Mouse (Mus musculus) limb, embryonic 11.5 days (tissue): ENCODE results near the gene Trappc11. TPM values are rescaled to one million over a fixed set of nuclear protein-coding genes. Genes with fewer than 3 reads are reported as not detected.

Experiments used
- ATAC-seq: fragments of 200-750 bp; cut with Nextera tagmentation; 2 replicates; pipeline ENCODE4 v1.8.0; 2017; ENCODE audit warnings: low read depth; ENCODE audit not compliant: insufficient number of reproducible peaks, low FRiP score, low TSS enrichment
- DNase-seq: peaks from one replicate; pipeline ENCODE4 v3.0.0-alpha.2; 2015; ENCODE audit warnings: low spot score
- H3K27ac ChIP-seq: fragments of 300-500 bp; sonication (generic); replicated peaks from 2 replicates; pipeline ENCODE4 v1.5.1; 2014; ENCODE audit warnings: low read depth, mild to moderate bottlenecking, low read length
- H3K27me3 ChIP-seq: fragments of 300-500 bp; sonication (generic); 2 replicates; pipeline ENCODE4 v1.6.1; 2014; ENCODE audit warnings: mild to moderate bottlenecking, low read length, mixed read lengths; ENCODE audit not compliant: control insufficient read depth, insufficient read depth
- H3K36me3 ChIP-seq: fragments of 300-500 bp; sonication (generic); 2 replicates; pipeline ENCODE4 v1.6.1; 2014; ENCODE audit warnings: mild to moderate bottlenecking, low read length, moderate library complexity, mixed read lengths; ENCODE audit not compliant: control insufficient read depth, insufficient read depth
- H3K4me1 ChIP-seq: fragments of 300-500 bp; sonication (generic); 2 replicates; pipeline ENCODE4 v1.6.1; 2014; ENCODE audit warnings: low read length, mixed read lengths; ENCODE audit not compliant: control insufficient read depth, insufficient read depth
- H3K4me2 ChIP-seq: fragments of 300-500 bp; sonication (generic); 2 replicates; pipeline ENCODE4 v1.6.1; 2014; ENCODE audit warnings: low read depth, mild to moderate bottlenecking, moderate library complexity; ENCODE audit not compliant: severe bottlenecking
- H3K4me3 ChIP-seq: fragments of 300-500 bp; sonication (generic); 2 replicates; pipeline ENCODE4 v1.5.1; 2014; ENCODE audit warnings: low read depth, low read length
- H3K9ac ChIP-seq: fragments of 300-500 bp; sonication (generic); 2 replicates; pipeline ENCODE4 v1.6.1; 2014; ENCODE audit warnings: mild to moderate bottlenecking, low read length
- H3K9me3 ChIP-seq: fragments of 300-500 bp; sonication (generic); 2 replicates; pipeline ENCODE4 v1.6.1; 2016; ENCODE audit warnings: low read length; ENCODE audit not compliant: control insufficient read depth
- WGBS: fragments of 180-500 bp; shearing (Covaris S2); extraction: QIAGEN DNeasy Blood & Tissue Kit; methylation state at CpG from one replicate; pipeline ENCODE4 v1.1.7; 2014; 5-methylcytosine and 5-hydroxymethylcytosine counted together
- polyA plus RNA-seq: library from polyadenylated mRNA; unstranded; fragments of >200 nt; fragmentation: Nextera tagmentation; extraction: Ambion mirVana; gene quantifications from 2 replicates; pipeline ENCODE4 v1.2.1, GENCODE M21; 2014

The Trappc11 gene
- polyA plus RNA-seq, 1 experiment from 2014 or later: 39.3 TPM

DNA sequence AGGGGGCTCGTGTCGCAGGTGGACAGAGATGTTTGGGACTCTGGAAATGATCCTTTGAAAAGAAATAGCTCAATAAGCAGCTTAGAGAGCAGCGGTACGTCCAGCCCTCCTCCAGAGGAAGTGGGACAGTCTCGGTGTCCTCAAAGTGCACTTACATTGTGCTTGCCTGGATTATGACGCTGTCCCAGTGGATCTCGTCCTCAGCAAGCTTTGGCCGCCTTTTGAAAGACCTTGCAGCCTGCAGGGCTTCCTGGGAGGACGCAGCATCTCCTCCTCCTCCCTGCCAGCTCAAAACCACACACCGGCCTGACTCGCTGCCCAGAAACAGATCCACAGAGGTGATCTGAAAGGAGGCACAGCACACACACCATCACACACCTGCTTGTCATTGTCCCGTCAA is 27.8 kb downstream of the Trappc11 start:
- no peaks in the 10 kb centered on the region for H3K27me3 ChIP-seq
- WGBS: 92% methylated on average over 12 of the region's 12 CpGs
- no peak overlapping the region for H3K27ac ChIP-seq
- no peak overlapping the region for H3K4me2 ChIP-seq
- no peak for DNase-seq
- no peak overlapping the region for H3K4me3 ChIP-seq
- no peaks in the 10 kb centered on the region for H3K4me1 ChIP-seq
- no peak for ATAC-seq
- no peaks in the 10 kb centered on the region for H3K9me3 ChIP-seq
- peaks cover 10% of the 10 kb centered on the region; the same call in 1 of the 2 replicates for H3K36me3 ChIP-seq
- no peak overlapping the region for H3K9ac ChIP-seq

DNA sequence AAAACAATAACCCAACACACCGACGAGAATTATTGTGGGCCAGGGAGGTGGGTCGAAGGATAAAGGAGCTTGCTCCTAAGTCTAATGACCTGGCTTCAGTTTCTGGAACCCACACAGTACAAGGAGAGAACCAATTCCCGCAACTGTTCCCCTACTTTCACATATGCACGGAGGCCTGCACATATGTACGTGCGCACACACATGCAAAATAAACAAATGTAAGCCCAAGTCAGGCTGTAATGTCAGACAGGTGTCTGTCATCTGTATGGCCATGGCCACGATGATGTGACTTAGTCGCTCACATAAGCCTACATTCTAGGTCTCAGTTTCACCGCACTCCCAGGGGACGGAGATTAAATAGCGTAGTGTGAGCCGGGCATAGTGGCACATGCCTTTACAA is 30.7 kb downstream of the Trappc11 start:
- H3K9me3 ChIP-seq: no peaks in the 10 kb centered on the region
- H3K9ac ChIP-seq: no peak overlapping the region
- no peaks in the 10 kb centered on the region for H3K4me1 ChIP-seq
- WGBS: 97% methylated on average over 13 of the region's 13 CpGs
- DNase-seq (no peak), ATAC-seq (no peak)
- H3K4me2 ChIP-seq: no peak overlapping the region
- H3K27me3 ChIP-seq: no peaks in the 10 kb centered on the region
- H3K4me3 ChIP-seq: no peak overlapping the region
- no peak overlapping the region for H3K27ac ChIP-seq
- H3K36me3 ChIP-seq: peaks cover 13% of the 10 kb centered on the region

DNA sequence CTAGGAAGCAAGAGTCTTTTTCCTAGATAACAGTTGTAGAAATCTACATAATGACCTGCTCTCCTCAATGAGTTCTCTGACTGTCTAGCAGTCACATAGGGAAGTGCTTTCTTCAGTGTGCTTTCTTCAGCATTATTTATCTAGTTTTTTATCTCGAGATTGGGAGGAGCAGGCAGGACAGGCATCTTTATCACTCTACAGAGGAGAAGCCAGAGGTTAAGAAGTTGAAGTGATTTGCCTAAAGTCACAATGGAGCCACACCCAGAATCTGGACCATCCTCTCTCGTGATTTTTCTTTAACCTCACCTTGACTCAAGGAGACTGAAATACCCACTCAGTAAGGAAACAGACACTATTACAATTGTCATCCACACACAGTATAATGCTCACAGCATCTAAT is 31.3 kb downstream of the Trappc11 start:
- H3K9me3 ChIP-seq: no peaks in the 10 kb centered on the region
- peaks cover 13% of the 10 kb centered on the region for H3K36me3 ChIP-seq
- no peaks in the 10 kb centered on the region for H3K4me1 ChIP-seq
- no peak overlapping the region for H3K4me2 ChIP-seq
- H3K27ac ChIP-seq: no peak overlapping the region
- H3K4me3 ChIP-seq: no peak overlapping the region
- H3K9ac ChIP-seq: no peak overlapping the region
- DNase-seq: no peak
- H3K27me3 ChIP-seq: no peaks in the 10 kb centered on the region
- WGBS: 79% methylated on average over 2 of the region's 2 CpGs
- ATAC-seq: no peak

DNA sequence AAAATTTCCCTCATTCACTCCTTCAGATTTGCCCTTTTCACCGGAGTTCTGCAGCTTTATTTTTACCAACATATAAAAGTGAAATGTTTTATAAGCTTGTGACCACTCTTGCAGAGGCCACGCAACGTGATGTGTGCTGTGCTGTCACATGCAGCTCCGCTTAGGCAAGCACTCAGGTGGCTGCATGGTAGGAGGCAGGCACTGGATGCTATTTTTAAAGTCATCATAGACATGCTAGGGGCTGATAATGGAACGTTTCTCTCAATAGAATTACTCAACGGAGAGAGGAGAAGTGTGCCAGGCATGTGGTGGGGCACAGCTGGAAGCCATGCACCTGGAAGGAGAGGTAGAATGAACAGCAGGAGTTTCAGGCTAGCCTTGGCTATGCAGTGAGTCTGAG is 37.8 kb downstream of the Trappc11 start:
- 92% methylated on average over 6 of the region's 6 CpGs for WGBS
- H3K4me3 ChIP-seq: no peak overlapping the region
- no peak overlapping the region for H3K9ac ChIP-seq
- H3K4me1 ChIP-seq: no peaks in the 10 kb centered on the region
- no peaks in the 10 kb centered on the region for H3K27me3 ChIP-seq
- no peaks in the 10 kb centered on the region for H3K9me3 ChIP-seq
- H3K4me2 ChIP-seq: no peak overlapping the region
- no peak for ATAC-seq
- peaks cover 10% of the 10 kb centered on the region for H3K36me3 ChIP-seq
- H3K27ac ChIP-seq: no peak overlapping the region
- DNase-seq: no peak

DNA sequence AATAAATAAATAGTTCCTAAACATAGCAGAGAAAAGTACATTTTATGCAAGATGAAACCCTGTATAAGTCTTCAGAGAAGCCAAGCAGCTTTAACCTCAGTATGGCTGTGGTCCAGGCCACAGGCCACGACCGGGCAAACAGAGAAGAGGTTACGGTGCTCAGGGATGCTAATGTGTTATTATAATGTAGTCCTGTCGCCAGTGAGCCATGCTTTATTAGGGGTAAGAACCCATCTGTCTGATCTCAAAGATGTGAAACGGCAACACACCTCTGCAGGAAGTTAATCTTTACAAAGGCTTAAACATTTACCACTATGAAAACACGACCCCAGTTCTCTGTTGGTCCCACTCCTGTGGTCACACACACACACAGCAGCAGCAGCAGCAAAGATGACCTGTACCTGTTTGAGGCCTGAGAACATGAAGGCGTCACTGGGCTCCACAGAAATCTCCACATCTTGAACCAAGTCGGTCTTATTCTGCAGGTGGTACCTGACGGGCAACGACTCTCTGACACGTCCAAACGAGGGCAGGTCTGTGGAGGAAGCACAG is 38.6 kb downstream of the Trappc11 start:
- no peaks in the 10 kb centered on the region for H3K9me3 ChIP-seq
- no peak overlapping the region for H3K4me3 ChIP-seq
- 90% methylated on average over 12 of the region's 12 CpGs for WGBS
- H3K36me3 ChIP-seq: peaks cover 10% of the 10 kb centered on the region
- no peak overlapping the region for H3K4me2 ChIP-seq
- ATAC-seq (no peak), DNase-seq (no peak)
- no peak overlapping the region for H3K27ac ChIP-seq
- no peak overlapping the region for H3K9ac ChIP-seq
- no peaks in the 10 kb centered on the region for H3K4me1 ChIP-seq
- H3K27me3 ChIP-seq: no peaks in the 10 kb centered on the region

DNA sequence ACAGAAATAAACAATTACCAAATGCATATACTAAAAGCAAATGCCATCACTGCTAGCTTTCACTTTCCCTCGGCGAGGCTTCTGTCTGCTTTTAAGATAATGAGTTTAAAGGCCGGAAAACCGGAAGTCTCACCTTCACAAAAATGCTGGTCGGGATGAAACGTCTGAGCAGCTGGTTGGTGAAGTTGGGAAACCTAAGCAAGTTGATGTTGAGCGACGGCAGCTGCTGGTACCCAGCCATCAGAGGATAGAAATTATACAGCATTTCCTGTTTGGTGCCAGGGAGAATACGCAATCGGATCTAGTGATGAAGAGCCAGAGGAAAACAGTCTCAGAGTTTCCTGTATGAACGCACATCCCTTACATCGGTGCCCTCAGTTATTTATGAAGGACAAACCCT is 40.2 kb downstream of the Trappc11 start:
- Histone ChIP-seq H3K9me3 (no peaks in the 10 kb centered on the region), H3K9ac (no peak overlapping the region), H3K27me3 (no peaks in the 10 kb centered on the region), H3K27ac (no peak overlapping the region), H3K36me3 (peaks cover 7% of the 10 kb centered on the region; the same call in 1 of the 2 replicates), H3K4me3 (no peak overlapping the region), H3K4me1 (no peaks in the 10 kb centered on the region), H3K4me2 (no peak overlapping the region)
- ATAC-seq: no peak
- WGBS: 93% methylated on average over 12 of the region's 12 CpGs
- no peak for DNase-seq

DNA sequence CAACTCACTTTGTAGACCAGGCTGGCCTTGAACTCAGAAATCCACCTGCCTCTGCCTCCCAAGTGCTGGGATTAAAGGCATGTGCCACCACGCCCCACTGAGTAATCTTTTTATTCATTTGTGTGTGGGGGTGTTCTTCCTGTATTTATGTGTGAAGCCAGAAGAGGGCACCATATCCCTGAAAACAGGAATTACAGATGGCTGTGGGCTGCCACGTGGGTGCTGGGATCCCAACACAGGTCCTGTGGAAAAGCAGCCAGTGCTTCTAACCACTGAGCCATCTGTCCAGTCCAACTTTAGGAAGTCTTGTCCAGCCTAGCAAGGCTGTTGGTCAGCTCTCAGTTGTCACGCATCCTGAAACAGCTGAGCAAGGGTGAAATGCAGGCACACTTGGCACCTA is 46.0 kb downstream of the Trappc11 start:
- Histone ChIP-seq H3K36me3 (peaks cover 4% of the 10 kb centered on the region; the same call in 1 of the 2 replicates), H3K4me1 (no peaks in the 10 kb centered on the region), H3K4me2 (no peak overlapping the region), H3K27ac (no peak overlapping the region), H3K4me3 (no peak overlapping the region), H3K9me3 (no peaks in the 10 kb centered on the region; the same call in 1 of the 2 replicates), H3K9ac (no peak overlapping the region), H3K27me3 (no peaks in the 10 kb centered on the region)
- WGBS: 96% methylated on average over 3 of the region's 3 CpGs
- no peak for ATAC-seq
- DNase-seq: no peak

DNA sequence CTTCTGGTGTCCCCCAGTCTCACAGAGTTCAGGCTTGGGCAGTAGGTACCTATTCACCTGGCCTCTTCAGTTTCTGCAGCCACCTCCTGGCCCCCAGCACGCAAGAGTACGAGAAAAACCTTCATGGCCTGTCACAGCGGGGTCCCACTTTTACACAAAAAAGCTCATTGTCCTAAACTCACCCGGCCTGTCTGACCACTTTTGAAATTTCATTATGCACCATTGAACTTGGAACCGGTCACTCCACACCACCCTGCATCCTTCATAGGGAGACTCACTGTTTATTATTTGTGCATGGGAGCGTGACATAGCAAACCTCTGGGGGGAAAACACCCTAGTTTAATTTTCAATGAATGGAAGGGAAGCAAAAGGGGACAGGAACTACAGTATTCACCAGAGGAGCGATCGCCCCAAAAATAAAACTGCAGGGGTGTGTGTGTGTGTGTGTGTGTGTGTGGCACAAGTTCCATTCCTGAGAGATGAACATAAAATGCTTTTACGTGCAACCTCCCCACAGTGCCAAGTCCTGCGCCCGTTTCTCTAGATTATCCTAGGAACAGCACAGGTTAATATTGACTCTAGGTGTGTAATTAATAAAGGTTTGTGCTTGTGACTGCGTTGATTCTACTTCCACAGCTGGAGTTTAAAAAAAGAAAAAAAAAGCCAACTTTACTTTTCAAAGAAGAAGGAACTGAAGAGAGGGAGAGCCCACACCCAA is 50.8 kb downstream of the Trappc11 start:
- Histone ChIP-seq H3K27me3 (no peaks in the 10 kb centered on the region), H3K4me2 (no peak overlapping the region), H3K9ac (no peak overlapping the region), H3K36me3 (peaks cover 4% of the 10 kb centered on the region; the same call in 1 of the 2 replicates), H3K9me3 (no peaks in the 10 kb centered on the region; the same call in 1 of the 2 replicates), H3K4me3 (no peak overlapping the region), H3K4me1 (no peaks in the 10 kb centered on the region), H3K27ac (no peak overlapping the region)
- 79% methylated on average over 12 of the region's 12 CpGs for WGBS
- no peak for DNase-seq
- no peak for ATAC-seq
